Mouse (Mus musculus) heart, postnatal 0 days (tissue): Measurements from ENCODE around the gene Mpdu1. TPM values are rescaled to one million over a fixed set of nuclear protein-coding genes. Genes with fewer than 3 reads are reported as not detected.

Experiments
- ATAC-seq: fragments of 200-750 bp; cut with Nextera tagmentation; 2 replicates; pipeline ENCODE4 v1.8.0; 2017; ENCODE audit warnings: low read depth, moderate number of reproducible peaks, moderate library complexity; ENCODE audit not compliant: insufficient read depth
- DNase-seq: peaks from one replicate; pipeline ENCODE4 v3.0.0-alpha.2; 2016; ENCODE audit warnings: low spot score
- H3K27ac ChIP-seq: fragments of 300-500 bp; sonication (generic); 2 replicates; pipeline ENCODE4 v1.5.1; 2014; ENCODE audit warnings: low read depth, mild to moderate bottlenecking
- H3K27me3 ChIP-seq: fragments of 300-500 bp; sonication (generic); 2 replicates; pipeline ENCODE4 v1.6.1; 2014; ENCODE audit warnings: low read length, mixed read lengths; ENCODE audit not compliant: control insufficient read depth, insufficient read depth
- H3K36me3 ChIP-seq: fragments of 300-500 bp; sonication (generic); replicated peaks from 2 replicates; pipeline ENCODE4 v1.6.1; 2014; ENCODE audit warnings: low read length, mixed read lengths; ENCODE audit not compliant: control insufficient read depth, insufficient read depth
- H3K4me1 ChIP-seq: fragments of 300-500 bp; sonication (generic); 2 replicates; pipeline ENCODE4 v1.6.1; 2014; ENCODE audit warnings: antibody characterized with exemption; ENCODE audit not compliant: control insufficient read depth, insufficient read depth
- H3K4me2 ChIP-seq: fragments of 300-500 bp; sonication (generic); 2 replicates; pipeline ENCODE4 v1.6.1; 2014; ENCODE audit warnings: low read depth, mild to moderate bottlenecking, low read length, moderate library complexity
- H3K4me3 ChIP-seq: fragments of 300-500 bp; sonication (generic); 2 replicates; pipeline ENCODE4 v1.5.1; 2014; ENCODE audit warnings: low read depth, low read length
- H3K9ac ChIP-seq: fragments of 300-500 bp; sonication (generic); replicated peaks from 2 replicates; pipeline ENCODE4 v1.6.1; 2014; ENCODE audit warnings: low read depth, low read length, mixed read lengths
- H3K9me3 ChIP-seq: fragments of 300-500 bp; sonication (generic); replicated peaks from 2 replicates; pipeline ENCODE4 v1.6.1; 2016; ENCODE audit warnings: low read length; ENCODE audit not compliant: control insufficient read depth
- CTCF ChIP-seq: IDR thresholded peaks from 2 replicates; pipeline ENCODE4 v1.5.1; 2016; ENCODE audit warnings: antibody characterized with exemption, control low read depth, low read depth
- EP300 ChIP-seq: IDR thresholded peaks from 2 replicates; pipeline ENCODE4 v1.6.1; 2016; ENCODE audit warnings: antibody characterized with exemption, low read depth
- WGBS: fragments of 180-500 bp; shearing (Covaris S2); extraction: QIAGEN DNeasy Blood & Tissue Kit; methylation state at CpG from one replicate; pipeline ENCODE4 v1.1.7; 2014; 5-methylcytosine and 5-hydroxymethylcytosine counted together
- polyA plus RNA-seq: library from polyadenylated mRNA; unstranded; fragments of >200 nt; fragmentation: Nextera tagmentation; extraction: Ambion mirVana; gene quantifications from 2 replicates; pipeline ENCODE4 v1.2.1, GENCODE M21; 2015
- total RNA-seq: library from RNA; depleted of rRNA; stranded (reverse); fragments of >200 nt; gene quantifications from 2 replicates; pipeline ENCODE4 v1.2.3, GENCODE M21; 2014; ENCODE audit warnings: low replicate concordance

The Mpdu1 gene
- total and polyA plus RNA-seq, 2 experiments from 2014 or later = 30.0 to 123 TPM

GRCm38 (mm10) chr11:69693421-69693965 lies 31.1 kb upstream of the Mpdu1 start:
- no peaks in the 10 kb centered on the region for H3K36me3 ChIP-seq
- no peaks in the 10 kb centered on the region for H3K27me3 ChIP-seq
- TF ChIP-seq EP300 (no peak), CTCF (no peak)
- ATAC-seq (no peak), DNase-seq (no peak)
- peaks cover 4% of the 10 kb centered on the region; the same call in 1 of the 2 replicates for H3K4me1 ChIP-seq
- no peak overlapping the region for H3K4me2 ChIP-seq
- H3K9ac ChIP-seq = no peak overlapping the region
- 42% methylated on average over 11 of the region's 11 CpGs for WGBS
- H3K27ac ChIP-seq = no peak overlapping the region
- H3K4me3 ChIP-seq = no peak overlapping the region
- H3K9me3 ChIP-seq = no peaks in the 10 kb centered on the region

GRCm38 (mm10) chr11:69692863-69693262 lies 30.4 kb upstream of the Mpdu1 start:
- ATAC-seq (no peak), DNase-seq (no peak)
- Histone ChIP-seq H3K4me2 (no peak overlapping the region), H3K27ac (no peak overlapping the region), H3K9ac (no peak overlapping the region), H3K27me3 (no peaks in the 10 kb centered on the region), H3K4me1 (peaks cover 4% of the 10 kb centered on the region; the same call in 1 of the 2 replicates), H3K9me3 (no peaks in the 10 kb centered on the region), H3K36me3 (no peaks in the 10 kb centered on the region), H3K4me3 (no peak overlapping the region)
- WGBS = 85% methylated on average over 6 of the region's 6 CpGs
- TF ChIP-seq EP300 (no peak), CTCF (no peak)

- no peaks in the 10 kb centered on the region for H3K36me3 ChIP-seq
- DNase-seq = no peak
- no peak overlapping the region for H3K4me2 ChIP-seq
- no peak overlapping the region for H3K27ac ChIP-seq
- no peak for ATAC-seq
- no peak for TF ChIP-seq CTCF
- no peak for TF ChIP-seq EP300
- WGBS = 73% methylated on average over 9 of the region's 9 CpGs
- H3K4me1 ChIP-seq = peaks cover 4% of the 10 kb centered on the region; the same call in 1 of the 2 replicates
- H3K4me3 ChIP-seq = no peak overlapping the region
- no peaks in the 10 kb centered on the region for H3K9me3 ChIP-seq
- H3K27me3 ChIP-seq = no peaks in the 10 kb centered on the region
- H3K9ac ChIP-seq = no peak overlapping the region
Measured at GRCm38 (mm10) chr11:69692196-69692811, 29.9 kb upstream of the Mpdu1 start.

- Histone ChIP-seq H3K27me3 (no peaks in the 10 kb centered on the region), H3K9ac (no peak overlapping the region), H3K27ac (no peak overlapping the region), H3K36me3 (no peaks in the 10 kb centered on the region), H3K4me3 (no peak overlapping the region), H3K4me1 (peaks cover 17% of the 10 kb centered on the region), H3K9me3 (no peaks in the 10 kb centered on the region), H3K4me2 (no peak overlapping the region)
- DNase-seq = no peak
- ATAC-seq = no peak
- no peak for TF ChIP-seq EP300
- no peak for TF ChIP-seq CTCF
- WGBS = 83% methylated on average over 1 of the region's 1 CpGs
Measured at GRCm38 (mm10) chr11:69689891-69690290, 27.4 kb upstream of the Mpdu1 start.

- 61% methylated on average over 5 of the region's 5 CpGs for WGBS
- ATAC-seq = no peak
- H3K9ac ChIP-seq = no peak overlapping the region
- H3K27me3 ChIP-seq = no peaks in the 10 kb centered on the region
- H3K27ac ChIP-seq = 0 out of 2 replicates have a peak overlapping the region, but pooled peaks have one; percentile 18
- no peak overlapping the region for H3K4me2 ChIP-seq
- peaks cover 22% of the 10 kb centered on the region for H3K4me1 ChIP-seq
- no peaks in the 10 kb centered on the region for H3K9me3 ChIP-seq
- H3K4me3 ChIP-seq = no peak overlapping the region
- TF ChIP-seq CTCF (no peak), EP300 (no peak)
- no peaks in the 10 kb centered on the region for H3K36me3 ChIP-seq
- DNase-seq = no peak
Measured at GRCm38 (mm10) chr11:69687061-69687460, 24.6 kb upstream of the Mpdu1 start.
